Mouse (Mus musculus): Measurements from ENCODE around the gene Neil3. TPM values are rescaled to one million over a fixed set of nuclear protein-coding genes. Genes with fewer than 3 reads are reported as not detected.
"Not testable (repeated sequence)": the region's sequence is repeated elsewhere in the genome, so short reads cannot be mapped to it uniquely, and the experiment has no call there.

Neil3 gene
- polyA plus RNA-seq, 1 experiment from 2014 or later = 30.3 TPM

DNA sequence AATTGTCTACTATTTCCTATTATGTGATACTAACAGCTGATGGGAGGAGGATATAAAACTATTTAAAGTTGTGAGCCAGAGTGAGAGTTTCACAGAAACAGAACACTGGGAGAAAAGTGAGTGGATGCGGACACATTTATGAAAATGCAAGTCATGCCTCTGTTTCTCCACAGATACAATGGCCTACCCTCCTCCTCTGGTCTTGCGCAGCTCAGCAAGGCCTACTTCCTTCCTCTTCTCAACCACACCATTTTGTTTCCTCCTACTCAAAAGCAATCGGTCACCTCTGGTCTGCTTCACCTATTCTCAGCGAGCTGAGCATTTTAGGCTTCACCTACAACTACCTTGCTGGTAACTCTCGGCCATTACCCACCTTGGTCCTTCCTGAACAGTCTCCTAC, 34.0 kb downstream of the Neil3 start:
- H3K4me3 ChIP-seq = no peak overlapping the region
- no peaks in the 10 kb centered on the region for H3K27me3 ChIP-seq
- 0 out of 2 replicates have a peak, but pooled peaks cover 3% of the 10 kb centered on the region for H3K4me1 ChIP-seq
- H3K27ac ChIP-seq (replicated peaks) = no peak overlapping the region
- ATAC-seq (ENCODE audit: low FRiP score, low read depth) = no peak
- no peaks in the 10 kb centered on the region for H3K36me3 ChIP-seq
- no peak overlapping the region for H3K9ac ChIP-seq (replicated peaks)
- H3K9me3 ChIP-seq = no peaks in the 10 kb centered on the region
- no peak overlapping the region for H3K4me2 ChIP-seq (replicated peaks)
- 94% methylated on average over 5 of the region's 5 CpGs for WGBS

GRCm38 (mm10) chr8:53603672-53604071, 35.2 kb downstream of the Neil3 start:
- no peak overlapping the region for H3K9ac ChIP-seq (replicated peaks)
- H3K27ac ChIP-seq (replicated peaks) = no peak overlapping the region
- 95% methylated on average over 4 of the region's 4 CpGs for WGBS
- H3K4me1 ChIP-seq = 0 out of 2 replicates have a peak, but pooled peaks cover 3% of the 10 kb centered on the region
- peaks cover 5% of the 10 kb centered on the region; the same call in 1 of the 2 replicates for H3K36me3 ChIP-seq
- no peak overlapping the region for H3K4me2 ChIP-seq (replicated peaks)
- H3K27me3 ChIP-seq = no peaks in the 10 kb centered on the region
- no peak overlapping the region for H3K4me3 ChIP-seq
- ATAC-seq (ENCODE audit: low FRiP score, low read depth) = no peak
- no peaks in the 10 kb centered on the region for H3K9me3 ChIP-seq

DNA sequence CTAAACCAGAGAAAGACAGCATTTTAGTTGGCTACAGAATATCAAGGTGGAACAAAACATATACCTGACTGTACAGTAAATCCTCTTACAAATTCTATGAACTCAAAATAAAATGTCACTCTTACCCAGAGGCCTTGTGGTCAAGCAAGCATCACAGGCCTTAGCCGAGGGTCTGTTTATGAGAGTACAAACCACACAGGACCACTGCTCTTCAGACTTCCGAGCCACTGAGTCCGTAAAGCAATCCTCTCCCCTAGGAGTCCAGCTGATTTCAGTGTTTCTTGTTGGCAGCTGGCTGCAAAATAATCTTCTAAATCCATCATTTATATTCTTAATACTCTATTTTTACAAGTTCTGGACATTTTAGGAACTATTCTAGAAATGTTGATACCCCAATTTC, 38.0 kb downstream of the Neil3 start:
- Histone ChIP-seq H3K36me3 (peaks cover 5% of the 10 kb centered on the region; the same call in 1 of the 2 replicates), H3K4me3 (no peak overlapping the region), H3K9ac (replicated peaks) (no peak overlapping the region), H3K4me1 (0 out of 2 replicates have a peak, but pooled peaks cover 3% of the 10 kb centered on the region), H3K9me3 (no peaks in the 10 kb centered on the region), H3K27me3 (no peaks in the 10 kb centered on the region), H3K27ac (replicated peaks) (no peak overlapping the region), H3K4me2 (replicated peaks) (no peak overlapping the region)
- peak; percentile 67 for ATAC-seq (ENCODE audit: low FRiP score, low read depth)
- 63% methylated on average over 3 of the region's 3 CpGs for WGBS

DNA sequence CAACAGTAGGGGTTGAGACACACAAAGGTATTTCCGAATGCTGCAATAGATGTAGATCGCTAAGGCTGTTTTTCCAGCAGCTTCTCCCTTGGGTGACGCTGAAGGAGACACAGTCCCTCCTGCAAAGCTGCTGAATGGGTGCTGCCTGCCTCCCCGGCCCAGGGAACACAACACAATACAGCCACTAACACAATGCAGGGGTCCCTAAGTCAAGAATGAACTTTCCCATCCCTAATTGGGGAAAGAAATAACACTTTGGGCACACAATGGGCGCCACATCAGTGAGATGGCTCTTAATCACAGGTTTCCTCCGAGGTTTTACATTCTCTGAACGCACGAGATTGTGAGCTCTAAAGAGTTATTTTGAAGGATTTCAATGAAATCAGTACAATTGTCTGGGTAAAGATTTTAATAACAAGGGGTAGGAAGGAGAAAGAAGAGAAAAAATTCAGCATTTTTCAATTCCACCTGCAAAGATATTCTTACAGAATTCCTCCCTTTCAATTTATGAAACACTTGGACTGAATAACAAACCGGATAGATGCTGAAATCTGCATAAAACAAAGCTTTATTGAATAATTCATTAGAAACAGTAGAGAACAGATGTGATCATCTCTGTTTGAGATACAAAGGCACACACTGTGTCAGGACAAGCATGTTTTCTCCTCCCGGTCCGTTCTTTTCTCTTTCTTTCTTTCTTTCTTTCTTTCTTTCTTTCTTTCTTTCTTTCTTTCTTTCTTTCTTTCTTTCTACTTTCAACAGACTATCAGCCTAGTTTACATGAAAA, 38.6 kb downstream of the Neil3 start:
- Histone ChIP-seq H3K4me1 (0 out of 2 replicates have a peak, but pooled peaks cover 3% of the 10 kb centered on the region), H3K27ac (replicated peaks) (peak overlapping the region; percentile 61), H3K9me3 (no peaks in the 10 kb centered on the region), H3K9ac (replicated peaks) (no peak overlapping the region), H3K4me2 (replicated peaks) (no peak overlapping the region), H3K36me3 (peaks cover 5% of the 10 kb centered on the region; the same call in 1 of the 2 replicates), H3K27me3 (no peaks in the 10 kb centered on the region), H3K4me3 (no peak overlapping the region)
- WGBS = 68% methylated on average over 11 of the region's 11 CpGs
- peak; percentile 86 for ATAC-seq (ENCODE audit: low FRiP score, low read depth)

DNA sequence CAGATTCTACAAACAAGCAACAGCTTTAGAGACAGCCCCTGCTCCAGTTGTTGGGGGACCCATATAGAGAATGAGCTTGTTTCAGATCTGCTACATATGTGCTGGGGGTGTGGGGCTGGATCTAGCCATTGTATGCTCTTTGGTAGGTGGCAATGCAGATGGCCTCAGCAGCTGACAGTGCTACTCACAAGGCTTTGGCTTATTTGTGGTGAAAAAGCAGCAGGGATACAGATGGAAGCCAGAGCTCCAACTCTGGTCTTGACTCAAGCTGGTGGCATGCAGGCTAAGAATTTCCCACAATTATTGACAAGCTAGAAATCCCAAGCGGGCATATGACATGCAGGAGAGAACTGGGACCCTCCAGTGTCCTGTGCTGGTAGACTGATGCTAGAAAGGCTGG, 40.8 kb downstream of the Neil3 start:
- Histone ChIP-seq H3K4me3 (no peak overlapping the region), H3K27ac (replicated peaks) (no peak overlapping the region), H3K9ac (replicated peaks) (no peak overlapping the region), H3K4me2 (replicated peaks) (no peak overlapping the region), H3K36me3 (peaks cover 5% of the 10 kb centered on the region; the same call in 1 of the 2 replicates), H3K27me3 (no peaks in the 10 kb centered on the region), H3K4me1 (0 out of 2 replicates have a peak, but pooled peaks cover 3% of the 10 kb centered on the region), H3K9me3 (no peaks in the 10 kb centered on the region)
- ATAC-seq (ENCODE audit: low FRiP score, low read depth) = no peak
- WGBS = 97% methylated on average over 1 of the region's 1 CpGs

DNA sequence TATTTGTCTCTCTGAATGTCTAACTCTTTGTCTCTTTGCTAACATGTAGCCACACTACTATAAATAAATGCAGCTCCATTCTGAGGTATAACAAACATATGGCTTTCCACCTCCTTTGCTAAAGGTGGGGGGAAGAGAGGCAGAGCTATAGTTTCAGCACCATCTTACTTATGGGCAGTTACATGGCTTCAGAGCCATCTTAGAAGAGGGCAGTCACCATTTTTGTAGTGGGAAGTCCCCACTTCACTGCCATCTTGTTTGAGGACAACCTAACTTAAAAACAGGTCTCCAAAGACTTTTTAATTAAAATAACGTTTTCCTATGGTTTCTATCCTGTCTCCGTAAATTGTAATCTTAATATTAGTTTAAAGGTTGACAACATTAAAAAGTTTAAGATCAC, 47.1 kb downstream of the Neil3 start:
- no peak overlapping the region for H3K4me3 ChIP-seq
- WGBS = 95% methylated on average over 2 of the region's 2 CpGs
- no peak overlapping the region for H3K4me2 ChIP-seq (replicated peaks)
- no peak overlapping the region for H3K9ac ChIP-seq (replicated peaks)
- H3K4me1 ChIP-seq = no peaks in the 10 kb centered on the region
- no peaks in the 10 kb centered on the region for H3K36me3 ChIP-seq
- H3K27me3 ChIP-seq = no peaks in the 10 kb centered on the region
- H3K27ac ChIP-seq (replicated peaks) = no peak overlapping the region
- no peak for ATAC-seq (ENCODE audit: low FRiP score, low read depth)
- no peaks in the 10 kb centered on the region for H3K9me3 ChIP-seq

GRCm38 (mm10) chr8:53573600-53573999, 65.3 kb downstream of the Neil3 start:
- H3K36me3 ChIP-seq = no peaks in the 10 kb centered on the region
- no peak overlapping the region for H3K4me3 ChIP-seq
- no peaks in the 10 kb centered on the region for H3K27me3 ChIP-seq
- no peak overlapping the region for H3K4me2 ChIP-seq (replicated peaks)
- H3K9ac ChIP-seq (replicated peaks) = no peak overlapping the region
- no peaks in the 10 kb centered on the region for H3K9me3 ChIP-seq
- ATAC-seq (ENCODE audit: low FRiP score, low read depth) = no peak
- H3K4me1 ChIP-seq = no peaks in the 10 kb centered on the region
- H3K27ac ChIP-seq (replicated peaks) = no peak overlapping the region
- 93% methylated on average over 2 of the region's 2 CpGs for WGBS

- Histone ChIP-seq H3K4me2 (replicated peaks) (no peak overlapping the region), H3K4me3 (no peak overlapping the region)
- WGBS = 81% methylated on average over 6 of the region's 6 CpGs
Observed at GRCm38 (mm10) chr8:53566223-53566622, 72.6 kb downstream of the Neil3 start.

DNA sequence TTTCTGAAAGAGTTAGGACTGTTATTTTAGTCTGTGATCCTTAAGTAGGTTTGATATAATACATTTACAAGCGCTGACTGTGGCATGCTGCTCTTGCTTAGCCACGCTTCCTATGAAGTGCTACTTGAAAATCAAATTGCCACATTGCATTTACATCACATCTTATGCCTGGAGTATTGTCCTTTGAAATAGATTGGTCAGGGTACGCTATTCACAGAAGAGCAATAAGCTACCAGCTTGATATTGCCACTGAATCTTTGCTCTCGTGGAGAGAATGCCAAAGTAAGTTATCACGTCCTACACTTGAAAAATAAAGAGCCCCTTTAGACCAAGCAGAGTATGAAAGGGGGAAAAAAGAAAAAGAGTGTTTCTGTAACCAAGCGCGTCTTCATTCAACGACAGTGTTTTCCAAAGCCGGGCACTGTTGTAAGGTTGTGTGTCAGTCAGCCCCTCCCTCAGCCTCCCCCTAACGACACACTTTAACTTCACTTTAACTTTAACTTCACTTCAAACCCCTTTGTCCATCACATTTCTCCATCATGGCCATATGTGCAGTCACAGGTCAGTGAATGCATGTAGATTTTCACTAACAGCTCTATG, 76.3 kb downstream of the Neil3 start:
- Histone ChIP-seq H3K27ac (replicated peaks) (no peak overlapping the region), H3K27me3 (no peaks in the 10 kb centered on the region), H3K36me3 (no peaks in the 10 kb centered on the region), H3K9me3 (no peaks in the 10 kb centered on the region), H3K4me1 (no peaks in the 10 kb centered on the region), H3K4me2 (replicated peaks) (no peak overlapping the region), H3K9ac (replicated peaks) (no peak overlapping the region), H3K4me3 (no peak overlapping the region)
- ATAC-seq (ENCODE audit: low FRiP score, low read depth) = peak; percentile 87
- 58% methylated on average over 10 of the region's 10 CpGs for WGBS

More at GRCm38 (mm10) chr8:53566223-53566622, 72.6 kb downstream of the Neil3 start:
- Histone ChIP-seq H3K4me1 (no peaks in the 10 kb centered on the region), H3K9ac (replicated peaks) (no peak overlapping the region), H3K27ac (replicated peaks) (no peak overlapping the region), H3K36me3 (no peaks in the 10 kb centered on the region), H3K9me3 (no peaks in the 10 kb centered on the region), H3K27me3 (no peaks in the 10 kb centered on the region)
- no peak for ATAC-seq (ENCODE audit: low FRiP score, low read depth)

- Histone ChIP-seq H3K4me1 (no peaks in the 10 kb centered on the region), H3K36me3 (no peaks in the 10 kb centered on the region), H3K9ac (replicated peaks) (no peak overlapping the region), H3K27me3 (no peaks in the 10 kb centered on the region), H3K9me3 (no peaks in the 10 kb centered on the region), H3K27ac (replicated peaks) (no peak overlapping the region), H3K4me3 (no peak overlapping the region), H3K4me2 (replicated peaks) (no peak overlapping the region)
- 82% methylated on average over 2 of the region's 2 CpGs for WGBS
- ATAC-seq (ENCODE audit: low FRiP score, low read depth) = no peak
Observed at GRCm38 (mm10) chr8:53539585-53539984, 99.3 kb downstream of the Neil3 start.

DNA sequence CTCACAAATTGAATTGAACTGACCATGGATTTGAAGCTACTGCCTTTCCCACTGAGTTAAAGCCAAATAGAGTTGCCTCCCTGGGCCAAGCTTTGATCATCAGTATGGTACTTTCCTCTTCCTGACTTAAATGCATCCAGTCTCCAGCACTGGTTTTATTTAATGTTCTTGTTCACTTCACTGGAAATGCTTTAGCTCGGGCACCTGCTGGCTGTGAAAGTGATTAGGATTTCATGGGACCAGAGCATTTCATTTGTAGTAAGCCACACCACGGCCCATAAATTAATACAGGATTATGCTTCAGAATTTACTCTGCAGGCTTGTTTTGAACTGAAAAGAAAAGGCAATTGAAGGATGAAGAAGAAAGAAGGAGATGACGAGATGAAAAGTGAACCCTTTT, 100.8 kb downstream of the Neil3 start:
- not testable (repeated sequence) for H3K4me3 ChIP-seq; H3K4me2 ChIP-seq (replicated peaks); H3K9ac ChIP-seq (replicated peaks); H3K27me3 ChIP-seq; H3K36me3 ChIP-seq; H3K4me1 ChIP-seq; H3K9me3 ChIP-seq; H3K27ac ChIP-seq (replicated peaks)
- peak; percentile 63; the same call in 1 of the 2 replicates for ATAC-seq (ENCODE audit: low FRiP score, low read depth)
- WGBS = 38% methylated on average over 3 of the region's 3 CpGs

All from midbrain, embryonic 12.5 days (tissue).